Mouse (Mus musculus) cerebral cortex, adult 2 months (tissue): Measurements from ENCODE around the gene Adtrp.

Experiments used
- WGBS: fragments of 180-500 bp; shearing (Covaris S2); methylation state at CpG from one replicate; pipeline ENCODE4 v1.1.7; 2018; 5-methylcytosine and 5-hydroxymethylcytosine counted together

Gene Adtrp

DNA sequence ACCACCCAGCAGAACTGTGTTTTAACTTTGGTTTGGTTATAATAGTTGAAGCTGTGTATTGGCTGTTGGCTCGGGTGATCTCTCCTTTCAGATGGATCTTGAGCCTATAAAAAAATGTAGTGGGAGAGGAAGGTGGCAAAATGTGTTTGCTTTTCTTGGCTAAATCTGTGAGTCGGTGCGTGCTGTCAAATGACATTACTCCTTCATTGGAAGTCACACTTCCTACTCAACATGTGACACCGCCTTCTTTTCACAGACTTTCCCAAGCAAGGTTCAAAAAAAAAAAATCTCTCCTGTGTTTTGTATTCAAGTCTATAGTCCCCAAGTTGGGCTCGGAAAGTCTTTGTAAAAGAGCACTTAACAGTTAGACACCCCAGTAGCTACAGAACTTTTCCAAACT lies 19.9 kb downstream of the Adtrp start:
- WGBS = 48% methylated on average over 5 of the region's 5 CpGs

DNA sequence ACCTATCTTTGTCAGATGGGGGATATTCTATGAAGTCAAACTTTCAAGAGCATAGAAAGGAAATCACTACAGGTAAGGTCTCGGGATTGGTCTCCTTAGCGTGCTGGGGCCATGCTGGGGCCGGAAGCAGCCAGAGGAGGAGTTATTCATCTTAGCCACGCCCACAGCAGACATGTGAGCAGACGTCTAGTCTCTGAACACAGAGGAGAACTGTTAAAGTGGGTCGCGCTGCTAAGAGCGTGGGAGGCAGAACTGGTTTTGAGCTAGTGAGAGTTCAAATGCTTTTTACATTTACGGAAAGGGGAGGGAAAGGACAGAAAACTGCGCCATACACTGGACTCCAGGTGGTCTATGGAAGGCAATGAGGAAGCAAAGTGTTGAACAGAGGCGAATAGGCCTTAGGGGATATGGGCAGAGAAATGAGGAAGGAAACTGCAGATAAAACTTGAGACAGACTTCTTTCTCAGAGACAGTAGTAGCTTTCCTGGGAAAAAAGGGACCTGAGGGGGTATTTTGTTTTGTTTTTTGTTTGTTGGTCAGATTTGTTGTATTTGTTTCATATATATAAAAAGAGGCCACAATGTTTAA lies 22.0 kb downstream of the Adtrp start:
- 57% methylated on average over 11 of the region's 11 CpGs for WGBS

DNA sequence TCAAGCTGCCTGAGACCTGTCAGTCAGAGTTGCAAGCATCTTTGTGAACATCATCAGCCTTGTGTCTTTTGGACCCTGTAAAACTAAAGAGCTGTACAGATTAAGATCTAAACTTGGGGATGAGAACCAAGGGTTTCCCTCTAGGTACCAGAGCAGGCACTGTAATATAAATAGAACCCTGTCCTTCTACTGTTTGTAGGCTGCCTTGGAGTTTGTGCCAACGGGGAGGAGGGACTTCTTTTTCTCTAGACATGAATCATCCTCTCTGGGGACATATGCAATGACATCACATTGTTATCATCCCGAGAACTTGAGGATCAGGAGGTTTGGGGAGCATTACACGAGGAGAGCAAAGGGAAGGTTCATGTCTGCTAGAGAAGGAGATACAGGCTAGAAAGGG lies 24.4 kb downstream of the Adtrp start:
- WGBS = 40% methylated on average over 3 of the region's 3 CpGs

DNA sequence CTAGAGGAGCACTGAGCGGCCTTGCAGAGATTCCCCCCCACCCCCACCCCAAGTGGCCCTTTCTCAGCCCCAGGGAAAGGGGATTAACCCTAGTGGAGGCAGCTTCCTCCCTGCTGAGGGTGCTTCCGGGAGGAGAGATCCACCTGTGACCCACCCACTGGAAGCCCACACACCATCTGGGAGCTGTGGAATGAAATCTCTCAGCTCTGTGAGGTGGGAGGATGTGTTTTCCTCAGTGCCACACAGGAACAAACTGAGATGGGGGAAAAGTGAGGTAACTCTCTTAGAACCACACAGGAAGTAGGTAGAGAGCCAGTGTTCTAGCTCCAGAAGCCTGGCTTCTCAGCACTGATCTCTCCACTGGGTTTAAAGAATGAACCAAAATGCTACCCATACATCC lies 24.9 kb downstream of the Adtrp start:
- WGBS = 43% methylated on average over 2 of the region's 2 CpGs

DNA sequence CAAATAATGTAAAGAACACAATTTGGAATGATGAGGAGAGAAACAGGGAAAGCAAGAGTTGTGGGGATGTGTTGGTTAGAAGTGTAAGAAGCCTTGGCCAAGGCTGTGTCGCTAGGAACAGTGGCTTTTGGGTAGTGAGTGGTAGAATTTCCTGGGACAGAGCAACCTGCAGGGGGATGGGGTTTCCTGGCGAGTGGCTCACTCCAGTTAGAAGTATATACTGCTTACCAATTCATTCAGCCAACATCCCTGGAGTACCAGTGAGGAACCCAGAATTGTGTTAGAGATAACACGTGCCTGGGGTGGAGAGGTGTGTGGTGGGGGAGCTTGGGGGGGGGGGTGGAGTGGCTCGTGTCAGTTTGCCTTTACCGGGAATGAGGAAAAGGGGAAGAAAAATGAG lies 25.4 kb downstream of the Adtrp start:
- WGBS = 42% methylated on average over 5 of the region's 5 CpGs

DNA sequence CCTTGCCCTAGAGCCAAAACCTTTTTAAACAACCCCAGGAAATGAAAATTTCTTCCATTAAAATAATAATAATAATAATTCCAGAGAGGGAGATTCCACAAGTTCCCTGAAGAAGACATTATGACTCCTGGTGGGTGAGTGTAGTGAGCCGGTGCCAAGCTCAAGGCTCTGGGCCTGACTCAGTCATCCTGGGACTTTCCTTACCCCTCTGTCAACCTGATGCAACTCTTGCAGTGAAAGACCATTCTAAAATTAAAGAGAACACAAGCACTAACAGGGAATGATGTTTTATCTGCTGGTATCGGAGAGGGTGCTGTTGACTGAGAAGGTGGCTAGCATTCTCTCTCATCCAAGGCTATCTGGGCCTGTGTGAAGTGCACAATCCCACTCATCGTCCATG lies 26.5 kb downstream of the Adtrp start:
- WGBS = 68% methylated on average over 3 of the region's 3 CpGs

DNA sequence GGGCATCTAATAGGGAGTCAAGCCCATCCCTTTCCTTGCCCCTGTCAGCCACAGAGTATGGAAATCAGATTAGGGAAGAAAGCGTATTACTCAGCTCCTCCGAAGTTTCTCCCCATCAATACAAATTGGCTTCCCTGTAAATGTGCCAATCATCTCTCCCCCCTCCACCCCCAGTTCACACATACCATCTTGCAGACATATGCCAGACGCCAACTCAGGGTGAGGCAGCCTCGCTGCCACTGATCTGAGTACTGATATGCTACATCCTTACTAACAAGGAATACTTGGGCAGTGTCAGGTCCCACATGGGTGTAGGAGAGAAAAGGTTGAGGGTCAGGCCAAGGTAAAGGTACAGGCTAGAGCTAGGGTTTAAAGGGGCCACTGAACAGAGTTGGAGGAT lies 27.6 kb downstream of the Adtrp start:
- WGBS = 52% methylated on average over 4 of the region's 4 CpGs

DNA sequence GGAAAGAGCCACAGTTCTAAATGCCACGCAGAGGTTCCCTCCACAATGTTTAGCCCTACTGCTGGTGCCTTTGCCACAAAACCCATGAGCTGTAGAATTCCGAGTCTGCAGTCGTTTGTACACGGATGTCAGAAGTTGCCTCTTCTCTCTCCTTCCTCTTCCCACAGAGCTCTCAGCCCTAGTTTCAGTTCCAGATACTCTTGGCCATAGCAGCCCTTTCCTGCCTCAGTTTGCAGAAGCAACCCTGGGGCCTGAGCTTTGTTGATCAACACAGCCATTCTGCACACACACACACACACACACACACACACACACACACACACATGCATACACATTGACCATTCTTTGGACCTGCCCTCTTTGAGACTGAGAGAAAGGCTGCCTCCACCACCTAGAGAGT lies 28.0 kb downstream of the Adtrp start:
- WGBS = 74% methylated on average over 4 of the region's 4 CpGs

DNA sequence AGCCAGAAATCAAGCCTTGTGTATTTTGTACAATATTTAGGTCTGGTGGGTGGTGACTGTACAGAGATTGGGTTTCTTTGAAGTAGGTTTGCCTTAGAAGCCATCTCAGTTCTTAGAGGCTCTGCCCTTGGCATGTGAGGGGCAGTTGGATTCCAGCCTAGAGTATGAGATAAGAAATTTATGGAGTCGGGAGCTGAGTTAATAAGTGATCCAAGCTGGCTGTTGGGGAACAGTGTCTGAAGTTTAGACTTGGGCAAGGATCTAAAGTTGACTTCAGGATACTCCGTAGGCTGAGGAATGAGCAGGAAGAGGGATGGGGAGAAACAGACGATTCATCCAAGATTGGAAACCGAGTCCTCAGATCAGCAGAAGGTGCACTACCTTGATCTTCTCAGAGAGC lies 29.9 kb downstream of the Adtrp start:
- WGBS = 87% methylated on average over 4 of the region's 4 CpGs

DNA sequence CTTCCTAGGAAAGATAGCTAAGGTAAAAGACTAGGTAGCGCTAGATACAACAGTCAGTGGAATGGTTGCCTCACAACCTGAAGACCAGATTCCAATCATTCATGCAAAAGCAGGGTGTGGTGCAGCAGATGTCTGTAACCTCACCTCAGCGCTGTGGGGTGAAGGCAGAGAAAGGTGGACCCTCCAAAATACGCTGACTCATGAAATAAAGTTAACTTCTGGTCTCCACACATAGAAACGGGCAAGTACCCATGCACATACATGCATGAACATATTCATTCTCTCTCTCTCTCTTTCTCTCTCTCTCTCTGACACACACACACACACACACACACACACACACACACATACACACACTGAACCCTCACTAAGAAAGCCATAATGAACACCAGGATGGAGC lies 30.8 kb downstream of the Adtrp start:
- WGBS = 97% methylated on average over 4 of the region's 4 CpGs

DNA sequence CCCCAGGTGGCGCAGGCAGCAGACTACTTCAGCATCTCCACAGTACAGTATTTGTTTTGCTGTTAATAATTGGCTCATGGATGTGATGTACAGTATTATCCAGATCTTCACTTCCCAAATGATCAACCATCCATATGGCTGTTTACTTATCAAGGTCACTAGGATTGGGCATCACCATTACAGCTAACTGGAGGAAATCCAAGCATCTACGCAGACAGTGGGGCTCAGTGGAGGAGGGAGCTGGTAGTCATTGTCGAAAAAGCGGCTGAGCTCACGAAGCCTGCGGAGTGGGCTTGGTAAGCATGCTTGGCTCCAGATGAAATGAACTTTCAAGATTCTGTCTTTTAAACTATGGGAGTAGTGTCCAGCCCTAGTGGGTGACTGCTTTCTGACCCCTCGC lies 36.7 kb downstream of the Adtrp start:
- WGBS = 85% methylated on average over 7 of the region's 7 CpGs

DNA sequence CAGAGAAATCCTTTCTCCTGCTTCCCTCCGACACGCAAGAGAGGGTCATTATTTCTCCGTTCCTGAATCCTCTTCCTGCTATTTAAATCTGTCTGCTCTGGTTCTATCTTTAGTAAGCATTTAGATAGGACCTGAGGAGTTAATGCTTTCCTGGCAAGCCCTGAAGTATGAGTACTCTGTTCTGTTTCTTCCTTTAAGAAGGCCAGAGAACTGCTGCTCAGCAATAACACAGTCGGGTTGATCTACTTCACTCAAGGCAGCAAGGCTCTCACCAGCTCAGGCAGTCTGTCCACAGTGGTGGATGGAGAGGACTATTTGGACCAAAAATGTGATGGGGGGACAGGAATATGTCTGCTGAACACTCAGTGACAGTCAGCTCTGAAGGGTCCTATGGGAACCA lies 39.7 kb downstream of the Adtrp start:
- 37% methylated on average over 4 of the region's 4 CpGs for WGBS

DNA sequence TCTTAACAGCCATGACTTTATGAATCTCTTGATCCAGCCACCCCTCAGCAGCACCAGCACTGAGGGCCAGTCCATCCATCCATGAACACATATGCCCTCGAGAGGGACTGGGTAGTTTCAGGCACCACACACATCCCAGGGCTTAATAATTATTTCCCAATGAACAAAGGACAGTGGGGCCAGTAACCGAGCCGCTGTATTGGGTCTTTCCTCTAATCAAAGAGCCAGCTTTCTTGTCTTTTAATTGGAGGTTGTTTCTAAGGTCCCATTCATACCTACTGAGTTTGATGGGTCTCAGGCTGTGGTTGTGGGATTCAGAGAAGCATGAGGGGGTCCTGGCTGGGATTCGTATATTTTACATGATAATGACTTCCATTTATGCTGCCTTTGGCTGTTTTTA lies 40.2 kb downstream of the Adtrp start:
- WGBS = 68% methylated on average over 4 of the region's 4 CpGs

DNA sequence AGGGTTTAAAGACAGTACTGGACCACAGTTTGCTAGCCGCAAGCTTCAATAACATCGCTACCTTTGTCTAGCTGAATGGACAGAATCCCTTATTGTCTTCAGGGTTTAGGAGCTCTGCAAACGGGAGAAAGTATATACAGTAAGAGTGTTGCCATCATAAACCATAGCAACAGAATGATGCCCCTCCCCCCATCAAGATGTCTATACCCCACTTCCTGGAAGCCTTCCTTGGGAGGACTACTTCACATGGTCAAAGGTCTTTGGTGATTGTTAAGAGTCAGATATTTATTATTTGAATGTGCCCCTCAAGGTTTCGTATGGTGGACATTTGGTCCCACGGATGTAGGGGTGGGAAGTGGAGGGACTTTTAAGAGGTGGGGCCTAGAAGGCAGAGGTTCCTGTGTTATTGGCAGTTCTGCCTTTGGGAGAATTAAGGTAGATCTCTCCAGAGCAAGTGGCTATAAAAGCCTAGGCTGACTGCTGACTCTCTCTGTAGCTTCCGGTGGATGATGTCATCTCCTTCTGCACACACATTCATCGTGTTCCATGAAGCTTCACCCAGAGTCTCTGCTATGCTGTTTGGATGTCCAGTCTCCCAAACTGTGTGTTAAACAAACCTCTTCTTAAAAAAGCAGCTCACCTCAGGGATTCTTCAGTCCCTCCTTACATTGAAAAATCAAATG lies 42.2 kb downstream of the Adtrp start:
- WGBS = 77% methylated on average over 7 of the region's 7 CpGs

DNA sequence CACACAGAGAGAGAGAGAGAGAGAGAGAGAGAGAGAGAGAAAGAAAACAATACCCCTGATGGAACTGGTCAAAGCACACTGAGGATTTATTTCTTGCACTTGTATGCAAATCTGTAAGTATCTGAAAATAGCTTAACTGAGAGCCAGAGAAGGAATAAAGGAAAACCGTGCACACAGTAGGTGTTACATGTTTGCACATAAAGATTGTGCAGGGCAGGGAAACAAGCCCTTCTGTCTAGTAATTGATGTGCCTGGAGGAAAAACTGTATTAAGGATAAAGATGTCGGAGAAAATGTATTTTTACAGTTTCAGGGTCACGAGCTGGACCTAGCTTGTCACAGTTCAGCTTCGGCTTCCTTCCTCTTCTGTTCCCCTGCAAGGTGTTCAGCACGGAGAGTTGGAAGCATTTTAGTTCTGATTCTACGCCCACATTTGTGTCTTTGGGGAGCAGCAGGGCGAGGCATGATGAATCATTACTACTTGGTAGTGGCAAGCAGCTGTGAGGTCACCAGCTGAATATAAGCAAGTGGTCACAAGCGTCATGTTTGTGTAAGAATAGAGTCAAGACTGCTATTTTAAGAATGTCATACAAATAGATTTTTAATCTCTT lies 43.7 kb downstream of the Adtrp start:
- 34% methylated on average over 8 of the region's 8 CpGs for WGBS

DNA sequence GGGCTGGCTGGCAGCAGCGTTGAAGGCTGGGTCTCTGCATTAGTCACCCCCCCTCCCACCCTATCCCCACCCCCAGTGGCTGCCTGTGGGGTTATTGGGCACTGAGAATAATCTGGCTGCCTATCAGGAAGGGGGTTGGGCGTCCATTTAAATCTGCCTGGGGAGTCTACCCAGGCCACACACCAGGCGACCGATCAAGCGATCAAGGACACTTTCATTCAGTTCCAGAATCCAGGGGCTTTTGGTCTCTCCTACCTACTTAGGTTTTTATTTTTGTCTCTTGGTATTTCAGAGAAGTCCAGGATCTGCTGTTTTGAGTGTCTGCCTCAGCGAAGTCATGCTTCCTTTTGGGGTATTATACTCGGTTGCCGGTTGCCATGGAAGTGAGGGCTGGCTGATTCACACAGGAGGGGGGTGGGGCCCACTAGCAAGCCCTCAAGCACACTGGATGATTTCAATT lies 46.3 kb downstream of the Adtrp start:
- WGBS = 10% methylated on average over 8 of the region's 8 CpGs

DNA sequence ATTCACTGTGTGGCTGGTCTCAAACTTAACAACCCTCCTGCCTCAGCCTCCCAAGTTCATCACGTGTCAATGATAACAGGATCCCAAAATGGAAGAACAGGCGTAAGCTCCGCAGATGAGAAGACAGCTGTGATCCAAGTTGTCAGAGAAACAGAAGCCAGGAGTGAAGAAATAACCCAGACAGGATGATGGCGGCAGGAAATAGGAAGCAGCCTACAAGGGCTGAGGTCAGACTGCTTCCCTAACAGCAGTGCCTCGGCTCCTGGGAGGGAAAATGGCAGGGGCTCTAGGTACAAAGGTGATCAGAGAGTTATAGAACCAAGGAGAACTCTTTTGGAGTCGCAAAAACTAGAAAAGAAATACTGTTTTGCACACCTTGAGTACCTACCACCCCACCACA lies 54.6 kb downstream of the Adtrp start:
- 83% methylated on average over 6 of the region's 6 CpGs for WGBS

DNA sequence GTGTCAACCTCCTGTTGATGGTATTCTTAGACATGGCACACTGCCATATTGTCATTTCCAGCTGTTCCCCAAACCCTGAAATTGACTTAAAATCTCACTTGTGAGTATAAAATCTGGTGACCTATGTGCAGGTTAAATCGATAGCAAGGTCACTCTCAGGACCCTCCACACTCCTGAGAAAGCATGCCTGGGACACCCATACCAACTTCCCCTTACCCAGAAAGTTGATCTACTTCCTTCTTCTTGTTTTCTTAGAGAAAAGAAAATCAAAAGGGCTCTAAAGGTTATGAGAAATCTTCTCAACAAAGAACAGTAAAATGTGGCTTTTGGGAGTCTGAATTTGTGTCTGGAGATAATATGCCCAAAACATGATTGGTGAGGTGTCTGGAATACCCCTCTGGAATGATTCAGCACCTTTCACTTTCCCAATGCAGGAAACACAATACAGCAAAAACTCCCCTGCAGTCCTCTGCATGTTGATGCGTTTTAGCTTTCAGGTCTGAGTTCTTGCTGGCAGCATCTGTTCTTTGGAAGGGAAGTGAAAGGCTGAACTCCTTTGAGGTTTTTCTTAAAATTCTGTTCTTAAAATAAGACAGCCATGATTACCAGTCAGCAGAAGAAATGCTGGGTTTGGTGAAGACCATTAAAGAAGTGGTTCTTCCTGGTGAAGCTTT lies 59.5 kb downstream of the Adtrp start:
- WGBS = 48% methylated on average over 2 of the region's 2 CpGs

DNA sequence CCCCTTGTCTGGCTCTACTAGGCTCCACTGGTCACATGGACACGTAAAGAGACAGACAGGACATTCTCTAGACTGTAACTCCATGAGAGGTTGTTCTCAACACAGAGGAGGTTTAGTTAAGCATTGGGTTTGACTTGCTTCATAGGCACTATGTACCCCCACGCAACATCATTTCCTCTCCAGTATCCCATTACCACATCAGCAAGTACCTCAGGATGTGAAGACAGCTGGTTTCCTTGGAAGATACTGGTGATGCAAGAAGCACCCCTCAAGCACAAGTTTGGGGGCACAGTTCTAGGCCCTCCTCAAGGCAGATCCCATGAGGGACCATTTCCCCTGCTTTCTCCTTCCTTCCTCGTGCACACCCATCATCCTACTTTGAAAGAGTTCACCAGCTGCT lies 60.8 kb downstream of the Adtrp start:
- 89% methylated on average over 3 of the region's 3 CpGs for WGBS

DNA sequence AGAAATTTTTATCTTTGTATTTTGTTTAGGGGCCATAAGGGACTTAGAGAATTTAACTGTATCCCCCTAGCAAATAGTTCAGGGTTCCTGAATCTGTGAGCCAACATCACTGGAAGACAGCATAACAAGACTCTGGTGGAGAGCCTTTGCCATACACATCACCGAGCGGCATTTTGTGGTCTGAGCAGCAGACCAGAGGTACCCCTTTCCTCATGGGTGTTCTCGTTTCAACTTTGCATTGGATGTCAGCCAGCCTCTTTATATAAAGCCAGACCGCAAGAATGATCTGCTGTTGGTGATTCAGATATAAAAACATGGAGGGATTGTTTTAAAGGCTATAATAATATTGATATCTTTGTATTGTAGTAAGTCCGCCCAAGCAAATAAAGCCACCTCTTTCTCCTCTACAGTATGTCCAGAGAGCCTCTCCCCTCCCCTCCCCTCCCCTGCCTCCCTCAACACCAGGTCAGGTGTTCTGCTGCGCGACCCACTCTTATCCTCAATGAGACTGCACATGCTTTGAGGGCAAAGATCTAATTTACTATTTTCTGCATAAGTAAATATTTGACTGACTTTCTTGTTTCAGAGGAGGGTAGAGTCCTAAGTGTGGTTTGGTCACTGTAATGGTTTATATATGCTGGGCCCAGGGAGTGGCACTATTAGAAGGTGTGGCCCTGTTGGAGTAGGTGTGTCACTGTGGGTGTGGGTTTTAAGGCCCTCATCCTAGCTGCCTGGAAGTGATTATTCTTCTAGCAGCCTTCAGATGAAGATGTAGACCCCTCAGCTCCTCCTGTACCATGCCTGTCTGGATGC lies 62.4 kb downstream of the Adtrp start:
- 75% methylated on average over 7 of the region's 7 CpGs for WGBS

DNA sequence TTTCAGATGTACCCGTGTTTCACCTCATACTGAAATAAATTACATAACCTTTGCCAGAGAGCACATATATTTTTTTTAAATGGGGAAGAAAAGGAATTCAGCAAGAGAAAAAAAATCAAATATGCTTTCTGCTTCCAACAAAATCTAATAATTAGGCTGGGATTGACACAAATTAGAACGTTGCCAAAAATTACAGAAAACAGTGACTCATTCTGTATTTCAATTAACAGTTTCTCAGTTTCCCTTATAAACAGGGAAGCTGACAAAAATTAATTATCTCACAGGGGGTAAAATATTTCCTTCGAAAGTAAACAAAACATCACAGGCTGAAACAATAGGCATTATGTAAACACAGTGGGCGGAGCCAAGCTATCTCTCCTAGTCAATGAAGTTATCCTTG lies 67.2 kb downstream of the Adtrp start:
- WGBS = 59% methylated on average over 4 of the region's 4 CpGs

DNA sequence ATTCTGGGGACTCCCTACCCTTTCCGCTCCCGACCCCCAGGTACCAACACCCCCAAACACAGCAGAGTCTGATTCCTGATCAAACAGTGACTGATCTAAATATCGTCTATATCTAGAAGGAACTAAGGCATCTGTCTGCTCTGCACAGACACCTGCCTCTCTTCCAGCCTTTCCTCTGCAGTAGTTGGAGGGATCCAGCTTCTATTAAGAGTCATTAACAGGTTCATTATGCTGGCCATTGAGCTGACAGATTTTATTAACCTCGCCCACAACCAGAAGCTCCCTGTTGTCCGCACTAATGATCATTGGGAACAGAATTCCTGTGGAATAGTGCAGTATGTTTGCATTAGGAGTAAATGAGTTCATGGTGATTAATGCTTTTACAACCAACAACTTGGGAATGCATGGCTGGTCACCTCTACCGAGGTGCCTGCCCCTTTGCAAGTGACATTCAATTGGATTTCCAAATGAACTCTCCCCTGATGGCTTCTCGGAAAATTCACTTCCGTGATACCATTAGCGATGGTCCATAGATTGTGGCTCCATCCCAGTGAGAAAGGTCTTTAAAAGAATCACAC lies 67.8 kb downstream of the Adtrp start:
- 83% methylated on average over 9 of the region's 9 CpGs for WGBS
